Mouse (Mus musculus) neural tube, embryonic 15.5 days (tissue): ENCODE measurements around the gene Sema5a. TPM values are rescaled to one million over a fixed set of nuclear protein-coding genes. Genes with fewer than 3 reads are reported as not detected.

ENCODE experiments used
- ATAC-seq: fragments of 200-750 bp; cut with Nextera tagmentation; 2 replicates; pipeline ENCODE4 v1.8.0; 2017; ENCODE audit warnings: mild to moderate bottlenecking, moderate TSS enrichment, moderate library complexity; ENCODE audit not compliant: low FRiP score
- H3K27ac ChIP-seq: fragments of 300-500 bp; sonication (generic); replicated peaks from 2 replicates; pipeline ENCODE4 v1.5.1; 2015; ENCODE audit warnings: mild to moderate bottlenecking, inconsistent platforms
- H3K27me3 ChIP-seq: fragments of 300-500 bp; sonication (generic); replicated peaks from 2 replicates; pipeline ENCODE4 v1.6.1; 2015; ENCODE audit warnings: inconsistent platforms
- H3K36me3 ChIP-seq: fragments of 300-500 bp; sonication (generic); 2 replicates; pipeline ENCODE4 v1.6.1; 2015; ENCODE audit warnings: inconsistent platforms
- H3K4me1 ChIP-seq: fragments of 300-500 bp; sonication (generic); 2 replicates; pipeline ENCODE4 v1.6.1; 2015; ENCODE audit warnings: inconsistent platforms
- H3K4me2 ChIP-seq: fragments of 300-500 bp; sonication (generic); 2 replicates; pipeline ENCODE4 v1.6.1; 2015; ENCODE audit warnings: inconsistent platforms, mild to moderate bottlenecking, moderate library complexity
- H3K4me3 ChIP-seq: fragments of 300-500 bp; sonication (generic); replicated peaks from 2 replicates; pipeline ENCODE4 v1.5.1; 2015; ENCODE audit warnings: mild to moderate bottlenecking, inconsistent platforms
- H3K9ac ChIP-seq: fragments of 300-500 bp; sonication (generic); replicated peaks from 2 replicates; pipeline ENCODE4 v1.6.1; 2015; ENCODE audit warnings: mild to moderate bottlenecking, inconsistent platforms
- H3K9me3 ChIP-seq: fragments of 300-500 bp; sonication (generic); replicated peaks from 2 replicates; pipeline ENCODE4 v1.6.1; 2016; ENCODE audit warnings: inconsistent platforms
- WGBS: fragments of 180-500 bp; shearing (Covaris S2); methylation state at CpG from one replicate; pipeline ENCODE4 v1.1.7; 2015; ENCODE audit warnings: mixed read lengths; 5-methylcytosine and 5-hydroxymethylcytosine counted together
- polyA plus RNA-seq: library from polyadenylated mRNA; unstranded; fragments of >200 nt; fragmentation: Nextera tagmentation; extraction: Ambion mirVana; gene quantifications from 2 replicates; pipeline ENCODE4 v1.2.1, GENCODE M21; 2015

The Sema5a gene
- polyA plus RNA-seq, 1 experiment from 2014 or later = 12.9 TPM

DNA sequence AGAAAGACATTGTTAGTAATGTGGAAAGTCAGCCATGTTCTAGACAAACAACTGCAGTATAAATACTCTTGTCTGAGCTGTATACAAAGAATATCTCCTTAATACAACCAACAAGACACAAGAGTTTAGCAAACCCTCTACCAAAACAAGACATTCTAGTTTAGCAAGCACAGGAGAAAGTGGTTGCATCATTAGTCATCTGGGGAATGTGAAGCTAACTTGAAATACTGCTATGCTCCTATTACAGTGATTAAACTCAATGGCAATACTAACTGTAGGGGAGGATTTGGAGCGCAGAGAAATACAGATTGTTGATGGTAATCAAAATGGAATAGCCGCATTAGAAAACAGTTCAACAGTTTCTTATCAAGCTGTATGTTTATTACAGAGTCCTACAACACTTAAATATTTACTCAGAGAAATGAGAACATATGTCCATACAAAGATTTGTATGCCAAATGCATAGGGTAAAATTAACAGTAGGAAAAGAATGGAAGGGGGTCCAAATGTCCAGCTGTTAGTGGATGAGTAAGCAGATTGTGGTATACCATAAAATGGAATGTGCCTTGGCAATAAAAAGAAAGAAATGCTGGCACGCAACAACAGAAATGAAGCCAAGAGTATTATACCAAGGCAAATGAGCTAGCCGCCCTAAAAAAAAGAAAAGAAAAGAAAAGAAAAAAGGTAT lies 472.8 kb downstream of the Sema5a start:
- Histone ChIP-seq H3K27ac (no peak overlapping the region), H3K9ac (no peak overlapping the region), H3K27me3 (no peaks in the 10 kb centered on the region), H3K36me3 (no peaks in the 10 kb centered on the region), H3K4me3 (no peak overlapping the region), H3K9me3 (no peaks in the 10 kb centered on the region), H3K4me2 (no peak overlapping the region), H3K4me1 (no peaks in the 10 kb centered on the region)
- WGBS = 76% methylated on average over 4 of the region's 4 CpGs
- no peak for ATAC-seq

DNA sequence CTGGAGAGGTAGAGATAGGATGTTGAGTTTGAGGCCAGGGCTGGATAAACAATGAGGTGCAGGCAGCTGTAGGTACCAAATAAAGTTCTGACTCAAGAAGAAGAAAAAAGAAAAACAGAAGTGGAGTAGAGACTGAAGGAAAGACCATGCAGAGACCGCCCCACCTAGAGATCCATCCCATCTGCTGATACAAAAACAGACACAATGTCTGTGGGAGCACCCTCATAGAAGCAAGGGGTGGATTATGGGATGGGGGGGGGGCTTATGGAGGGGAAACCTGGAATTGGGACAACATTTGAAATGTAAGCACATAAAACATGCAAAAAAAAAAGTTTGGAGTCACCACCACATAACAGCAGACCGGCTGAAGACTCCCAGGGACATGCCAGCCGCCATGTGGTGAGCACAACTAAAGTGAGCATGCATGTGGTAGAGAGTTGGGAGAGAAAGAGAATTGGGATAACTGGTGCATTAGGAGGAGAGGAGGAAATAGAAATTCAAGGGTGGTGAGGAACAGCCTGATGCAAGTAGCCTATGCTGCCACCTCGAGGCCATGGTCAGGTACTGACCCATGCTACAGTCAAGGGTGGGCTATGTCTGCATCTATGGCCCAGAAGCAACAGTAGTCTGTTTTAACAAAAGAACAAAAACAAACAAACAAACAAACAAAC lies 473.8 kb downstream of the Sema5a start:
- Histone ChIP-seq H3K9ac (no peak overlapping the region), H3K36me3 (no peaks in the 10 kb centered on the region), H3K4me1 (no peaks in the 10 kb centered on the region), H3K27ac (no peak overlapping the region), H3K27me3 (no peaks in the 10 kb centered on the region), H3K4me2 (no peak overlapping the region), H3K9me3 (no peaks in the 10 kb centered on the region), H3K4me3 (no peak overlapping the region)
- ATAC-seq = peak; percentile 94
- 40% methylated on average over 4 of the region's 4 CpGs for WGBS

DNA sequence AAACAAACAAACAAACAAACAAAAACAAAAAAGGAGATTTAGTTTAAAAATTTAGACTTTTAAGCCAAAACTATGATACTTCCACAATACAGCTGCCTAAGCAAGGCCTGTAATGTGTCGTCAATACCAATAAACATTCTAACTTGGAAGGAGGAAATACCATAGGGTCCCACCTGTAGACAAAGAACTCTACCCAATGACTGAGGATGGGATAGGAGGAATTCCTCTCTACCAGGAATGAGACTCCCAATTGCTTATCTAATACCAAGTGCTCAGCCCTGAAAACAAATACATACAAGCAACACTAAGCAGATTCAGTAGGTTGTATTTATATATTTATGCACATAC lies 474.3 kb downstream of the Sema5a start:
- 94% methylated on average over 1 of the region's 1 CpGs for WGBS
- H3K4me3 ChIP-seq = no peak overlapping the region
- no peaks in the 10 kb centered on the region for H3K4me1 ChIP-seq
- H3K36me3 ChIP-seq = no peaks in the 10 kb centered on the region
- H3K9ac ChIP-seq = no peak overlapping the region
- no peaks in the 10 kb centered on the region for H3K27me3 ChIP-seq
- no peak overlapping the region for H3K27ac ChIP-seq
- ATAC-seq = no peak
- H3K4me2 ChIP-seq = no peak overlapping the region
- H3K9me3 ChIP-seq = no peaks in the 10 kb centered on the region

DNA sequence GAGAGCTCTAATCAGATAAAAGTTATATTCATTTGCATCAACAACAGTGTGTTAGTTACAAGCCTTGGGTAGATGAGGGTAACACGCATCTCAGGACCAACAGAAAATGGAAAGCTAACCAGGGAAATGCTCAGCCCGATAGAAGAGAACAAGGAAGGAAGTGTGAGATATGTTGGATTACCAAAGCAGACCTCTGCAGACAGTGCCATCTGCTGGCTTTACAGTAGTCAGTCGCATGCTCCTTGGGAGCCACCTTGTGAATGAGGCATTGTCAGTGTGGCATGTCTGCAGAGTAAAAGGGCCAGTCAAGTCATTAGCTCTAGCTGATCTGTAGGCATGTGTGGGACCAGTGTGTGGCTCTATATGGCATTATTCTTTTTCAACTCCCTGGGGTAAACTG lies 486.2 kb downstream of the Sema5a start:
- Histone ChIP-seq H3K4me3 (no peak overlapping the region), H3K27me3 (no peaks in the 10 kb centered on the region), H3K9me3 (no peaks in the 10 kb centered on the region), H3K4me2 (no peak overlapping the region), H3K27ac (no peak overlapping the region), H3K4me1 (no peaks in the 10 kb centered on the region), H3K36me3 (no peaks in the 10 kb centered on the region), H3K9ac (no peak overlapping the region)
- 28% methylated on average over 3 of the region's 3 CpGs for WGBS
- ATAC-seq = peak; percentile 76

Other genes with a start within 250 kb of the Sema5a start
- gene Tas2r119, start 67.5 kb upstream of the Sema5a start, polyA plus RNA-seq = not detected in 2 replicates